Mouse (Mus musculus) neutrophil, adult 65 days (primary cell): ENCODE measurements around the gene Gm12845. TPM values are rescaled to one million over a fixed set of nuclear protein-coding genes. Genes with fewer than 3 reads are reported as not detected.

Source experiments
- total RNA-seq: library from RNA; stranded (reverse); gene quantifications from 2 replicates; pipeline ENCODE4 v1.2.4, GENCODE M21; 2023

Gm12845 gene
- not detected in 2 replicates for total RNA-seq

DNA sequence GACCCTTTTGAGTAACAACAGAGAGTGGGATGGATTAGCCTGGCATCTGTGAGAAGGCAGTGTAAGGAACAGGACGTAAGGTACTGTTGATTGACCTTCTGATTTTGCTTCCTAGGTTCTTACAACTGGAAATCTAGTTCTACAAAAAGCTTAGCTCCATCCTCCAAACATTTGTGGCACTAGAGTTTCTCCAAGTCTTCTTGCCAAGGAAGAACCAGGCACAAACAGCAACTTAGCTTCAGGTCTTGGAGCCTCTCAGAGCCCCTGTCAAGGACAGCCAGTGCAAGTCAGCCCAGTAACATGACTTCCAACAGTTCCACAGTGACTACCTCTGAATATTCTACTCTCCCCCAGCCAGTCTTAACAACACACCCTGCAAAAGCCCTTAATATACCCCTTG is at the start of gene Gm12845:
Gm12845 (plus strand) TSS at position 301 of the 400 bp plus-strand sequence.

DNA sequence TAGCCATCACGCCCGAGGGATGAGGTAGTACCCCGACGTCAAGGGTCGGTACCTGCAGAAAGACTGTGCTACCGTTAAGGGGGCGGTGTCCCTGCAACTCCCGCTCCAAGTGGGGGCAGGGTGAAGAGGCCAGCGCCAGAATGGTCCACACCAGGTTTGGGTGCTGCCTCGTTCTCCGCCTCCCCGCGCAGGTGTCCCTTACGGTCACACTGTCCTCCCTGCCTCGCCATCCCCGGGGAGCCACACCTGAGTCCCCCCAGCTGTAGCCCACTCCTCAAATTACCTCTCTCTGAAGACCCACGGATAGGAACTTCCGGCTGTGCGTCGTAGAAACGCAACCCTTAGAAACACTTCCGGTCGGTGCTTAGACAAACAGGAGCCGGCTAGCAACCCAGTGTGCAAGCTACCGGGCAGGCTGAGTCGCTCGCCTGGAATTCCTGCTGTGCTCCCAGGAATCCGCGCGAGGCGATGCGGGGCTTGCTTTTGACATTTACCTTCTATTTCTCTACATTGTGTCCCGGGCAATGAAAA is 42.2 kb upstream of the Gm12845 start, which contains the start of gene Dmap1:
Dmap1 (minus strand) TSS at position 343 of the 531 bp plus-strand sequence.

DNA sequence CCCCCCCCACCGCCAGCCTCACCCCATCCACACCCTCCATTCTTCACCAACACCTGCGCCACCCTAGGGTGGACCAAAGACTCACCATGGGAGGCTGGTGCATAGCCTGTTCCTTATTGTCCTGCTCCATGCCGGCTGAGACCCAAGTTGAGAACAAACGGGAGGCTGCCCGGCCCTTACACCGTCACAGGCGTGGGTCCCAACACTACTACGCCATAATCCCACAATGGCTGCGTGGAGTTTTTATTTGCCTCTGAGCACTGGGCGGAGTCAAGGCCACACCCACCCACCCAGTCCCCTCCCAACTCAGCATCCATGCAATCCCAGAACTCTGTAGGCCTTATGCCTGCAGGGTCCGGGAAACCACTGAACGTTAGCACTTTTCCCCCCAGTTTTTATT is 41.2 kb downstream of the Gm12845 start, which contains the start of gene Klf17:
Klf17 (minus strand) TSS at position 233 of the 400 bp plus-strand sequence.

Other genes with a start within 250 kb of the Gm12845 start
- 60.7 and 92.9 TPM in 2 replicates for gene Rnf220, start 227.4 kb upstream of the Gm12845 start, total RNA-seq
- gene Eri3, start 174.0 kb upstream of the Gm12845 start, total RNA-seq, result 13.0 and 20.7 TPM in 2 replicates
- gene Dmap1, start 42.1 kb upstream of the Gm12845 start, total RNA-seq, result 14.9 and 15.7 TPM in 2 replicates
- gene Klf17, start 41.2 kb downstream of the Gm12845 start, total RNA-seq, result not detected in 2 replicates
- gene Slc6a9, start 110.1 kb downstream of the Gm12845 start, total RNA-seq, result 1.1 and 1.2 TPM in 2 replicates
- gene Ccdc24, start 148.1 kb downstream of the Gm12845 start, total RNA-seq, result not detected in 2 replicates
- gene B4galt2, start 159.1 kb downstream of the Gm12845 start, total RNA-seq, result 0.18 and 0.38 TPM in 2 replicates
- 385 and 476 TPM in 2 replicates for gene Atp6v0b, start 162.9 kb downstream of the Gm12845 start, total RNA-seq
- gene Dph2, start 167.6 kb downstream of the Gm12845 start, total RNA-seq, result 1.4 and 2.5 TPM in 2 replicates
- gene Ipo13, start 190.6 kb downstream of the Gm12845 start, total RNA-seq, result 21.3 and 32.9 TPM in 2 replicates
- not detected in 2 replicates for gene Artn, start 205.4 kb downstream of the Gm12845 start, total RNA-seq